Mouse (Mus musculus): ENCODE data around the gene Esp8. TPM values are rescaled to one million over a fixed set of nuclear protein-coding genes. Genes with fewer than 3 reads are reported as not detected.
"Not testable (repeated sequence)": the region's sequence is repeated elsewhere in the genome, so short reads cannot be mapped to it uniquely, and the experiment has no call there.

The Esp8 gene
- polyA plus RNA-seq (2012; rRNA removed) = not detected in 2 replicates

- WGBS = 64% methylated on average over 3 of the region's 3 CpGs
- Histone ChIP-seq H3K4me1 (ENCODE audit: control insufficient read depth, insufficient read depth, insufficient read length) (no peaks in the 10 kb centered on the region), H3K27me3 (ENCODE audit: control insufficient read depth, insufficient read depth, low read length) (no peaks in the 10 kb centered on the region), H3K4me3 (ENCODE audit: extremely low read depth, insufficient read depth, insufficient read length) (no peak within 1 kb of the TSS), H3K36me3 (ENCODE audit: control insufficient read depth, insufficient read depth, low read length) (no peaks in the 10 kb centered on the region), H3K27ac (ENCODE audit: insufficient read depth, low read length) (no peak within 1 kb of the TSS)
- no peak for DNase-seq (ENCODE audit: low read depth in 1 of 2, low spot score in 2 of 2)
- TF ChIP-seq CTCF (IDR thresholded peaks at IDR 0.05; ENCODE audit: extremely low read depth, insufficient read depth, insufficient read length, insufficient replicate concordance) (no peak), POLR2A (IDR thresholded peaks at IDR 0.05; ENCODE audit: low read depth, low read length) (no peak)
These were observed at the start of gene Esp8 for GRCm38 (mm10) chr17:40519818-40520217. Esp8 (plus strand) TSS chr17:40520022.

DNA sequence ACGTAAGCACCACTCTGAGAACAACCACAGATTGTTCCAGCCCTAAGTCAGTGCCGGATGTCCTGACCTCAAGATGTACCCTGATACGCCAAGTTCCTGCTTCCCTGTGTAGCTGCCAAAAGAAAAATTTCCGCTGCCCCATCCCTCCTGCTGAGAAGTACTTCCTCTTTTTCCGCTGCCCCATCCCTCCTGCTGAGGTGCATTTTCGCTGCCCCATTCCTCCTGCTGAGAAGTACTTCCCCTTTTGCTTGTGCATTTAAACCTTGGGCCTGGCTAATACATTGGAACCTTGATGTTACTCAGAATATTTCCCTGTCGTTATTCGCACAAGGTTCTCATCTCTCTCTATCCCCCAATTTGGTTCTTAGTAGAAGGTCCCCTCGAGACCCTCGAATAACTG, 36.3 kb upstream of the Esp8 start:
- not testable (repeated sequence) for DNase-seq (ENCODE audit: low read depth in 1 of 2, low spot score in 2 of 2); H3K27me3 ChIP-seq (ENCODE audit: control insufficient read depth, insufficient read depth, low read length); H3K4me3 ChIP-seq (ENCODE audit: extremely low read depth, insufficient read depth, insufficient read length); H3K36me3 ChIP-seq (ENCODE audit: control insufficient read depth, insufficient read depth, low read length); H3K27ac ChIP-seq (ENCODE audit: insufficient read depth, low read length); H3K4me1 ChIP-seq (ENCODE audit: control insufficient read depth, insufficient read depth, insufficient read length)
- WGBS = 88% methylated on average over 10 of the region's 10 CpGs

GRCm38 (mm10) chr17:40495468-40496185, 24.2 kb upstream of the Esp8 start:
- not testable (repeated sequence) for H3K27ac ChIP-seq (ENCODE audit: insufficient read depth, low read length); DNase-seq (ENCODE audit: low read depth in 1 of 2, low spot score in 2 of 2); H3K4me1 ChIP-seq (ENCODE audit: control insufficient read depth, insufficient read depth, insufficient read length); H3K27me3 ChIP-seq (ENCODE audit: control insufficient read depth, insufficient read depth, low read length); H3K36me3 ChIP-seq (ENCODE audit: control insufficient read depth, insufficient read depth, low read length); H3K4me3 ChIP-seq (ENCODE audit: extremely low read depth, insufficient read depth, insufficient read length)
- 87% methylated on average over 4 of the region's 4 CpGs for WGBS

DNA sequence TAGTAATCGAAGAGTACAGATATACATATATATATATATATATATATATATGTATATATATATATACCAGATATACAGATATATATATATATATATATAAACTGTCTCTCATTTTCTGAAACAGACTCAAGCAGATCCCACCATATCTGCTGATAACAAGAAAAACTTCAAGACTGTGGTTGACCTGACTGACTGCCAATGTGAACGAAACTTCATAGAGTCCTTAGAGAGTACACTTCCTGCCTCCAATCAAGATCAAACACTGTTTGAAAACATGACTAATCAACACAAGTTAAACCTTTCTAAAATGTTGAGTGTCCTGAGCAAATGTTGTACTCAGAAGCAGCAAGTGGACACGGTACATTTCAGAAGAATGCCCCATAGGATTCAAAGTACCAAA, 10.0 kb downstream of the Esp8 start:
- no peak for TF ChIP-seq CTCF (IDR thresholded peaks at IDR 0.05; ENCODE audit: extremely low read depth, insufficient read depth, insufficient read length, insufficient replicate concordance)
- TF ChIP-seq POLR2A (IDR thresholded peaks at IDR 0.05; ENCODE audit: low read depth, low read length) = no peak
- Histone ChIP-seq H3K4me1 (ENCODE audit: control insufficient read depth, insufficient read depth, insufficient read length) (no peaks in the 10 kb centered on the region), H3K27me3 (ENCODE audit: control insufficient read depth, insufficient read depth, low read length) (no peaks in the 10 kb centered on the region), H3K4me3 (ENCODE audit: extremely low read depth, insufficient read depth, insufficient read length) (no peak overlapping the region), H3K36me3 (ENCODE audit: control insufficient read depth, insufficient read depth, low read length) (no peaks in the 10 kb centered on the region), H3K27ac (ENCODE audit: insufficient read depth, low read length) (no peak overlapping the region)
- DNase-seq (ENCODE audit: low read depth in 1 of 2, low spot score in 2 of 2) = no peak
- 76% methylated on average over 3 of the region's 3 CpGs for WGBS

DNA sequence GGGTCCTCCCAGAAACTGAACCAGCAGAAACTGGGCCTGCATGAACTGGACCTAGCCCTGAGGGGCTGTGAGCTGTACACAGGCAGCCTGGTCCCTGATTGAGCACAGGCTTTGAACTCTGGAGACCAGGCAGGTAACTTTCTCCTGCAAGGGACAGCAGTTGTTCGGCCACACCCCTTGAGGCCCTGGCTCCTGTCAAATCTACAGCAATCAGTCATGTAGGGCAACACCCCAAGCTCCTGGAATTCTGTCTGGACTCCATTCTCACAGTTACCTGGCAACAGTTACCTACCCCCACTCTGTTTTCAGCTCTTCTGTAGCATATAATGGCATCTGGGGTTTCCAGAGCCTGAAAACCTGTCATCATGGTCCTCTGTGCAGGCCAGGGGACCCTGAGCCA, 11.3 kb downstream of the Esp8 start:
- H3K4me1 ChIP-seq (ENCODE audit: control insufficient read depth, insufficient read depth, insufficient read length) = no peaks in the 10 kb centered on the region
- no peak overlapping the region for H3K27ac ChIP-seq (ENCODE audit: insufficient read depth, low read length)
- 82% methylated on average over 1 of the region's 1 CpGs for WGBS
- H3K4me3 ChIP-seq (ENCODE audit: extremely low read depth, insufficient read depth, insufficient read length) = no peak overlapping the region
- DNase-seq (ENCODE audit: low read depth in 1 of 2, low spot score in 2 of 2) = no peak
- H3K36me3 ChIP-seq (ENCODE audit: control insufficient read depth, insufficient read depth, low read length) = no peaks in the 10 kb centered on the region
- no peaks in the 10 kb centered on the region for H3K27me3 ChIP-seq (ENCODE audit: control insufficient read depth, insufficient read depth, low read length)
- TF ChIP-seq CTCF (IDR thresholded peaks at IDR 0.05; ENCODE audit: extremely low read depth, insufficient read depth, insufficient read length, insufficient replicate concordance) = no peak
- no peak for TF ChIP-seq POLR2A (IDR thresholded peaks at IDR 0.05; ENCODE audit: low read depth, low read length)

GRCm38 (mm10) chr17:40547005-40547404, 27.2 kb downstream of the Esp8 start:
- not testable (repeated sequence) for H3K36me3 ChIP-seq (ENCODE audit: control insufficient read depth, insufficient read depth, low read length); DNase-seq (ENCODE audit: low read depth in 1 of 2, low spot score in 2 of 2); H3K27ac ChIP-seq (ENCODE audit: insufficient read depth, low read length); H3K4me3 ChIP-seq (ENCODE audit: extremely low read depth, insufficient read depth, insufficient read length); H3K27me3 ChIP-seq (ENCODE audit: control insufficient read depth, insufficient read depth, low read length); H3K4me1 ChIP-seq (ENCODE audit: control insufficient read depth, insufficient read depth, insufficient read length)
- 86% methylated on average over 5 of the region's 5 CpGs for WGBS

DNA sequence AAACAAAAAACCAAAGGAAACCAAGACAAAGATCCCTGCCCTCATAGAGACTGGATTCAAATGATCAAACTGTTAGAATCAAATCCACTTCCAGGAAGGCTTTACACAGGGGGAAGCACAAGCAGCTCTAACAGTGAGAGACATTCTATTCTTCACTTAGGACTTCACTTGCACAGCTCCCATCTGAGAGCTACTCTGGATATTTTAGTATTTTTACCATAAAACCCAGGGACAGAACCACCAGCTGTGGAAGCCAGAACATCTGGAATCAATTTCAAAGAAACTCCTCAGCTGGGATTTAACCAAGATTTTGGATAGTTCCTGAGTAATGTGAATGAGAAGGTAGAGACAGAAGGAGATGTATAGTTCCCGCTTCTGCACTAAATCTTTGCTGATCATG, 33.6 kb downstream of the Esp8 start:
- 88% methylated on average over 1 of the region's 1 CpGs for WGBS
- DNase-seq (ENCODE audit: low read depth in 1 of 2, low spot score in 2 of 2) = no peak

More for the DNA sequence above, 33.6 kb downstream of the Esp8 start:
- no peak for TF ChIP-seq POLR2A (IDR thresholded peaks at IDR 0.05; ENCODE audit: low read depth, low read length)
- TF ChIP-seq CTCF (IDR thresholded peaks at IDR 0.05; ENCODE audit: extremely low read depth, insufficient read depth, insufficient read length, insufficient replicate concordance) = no peak
- Histone ChIP-seq H3K27ac (ENCODE audit: insufficient read depth, low read length) (no peak overlapping the region), H3K27me3 (ENCODE audit: control insufficient read depth, insufficient read depth, low read length) (no peaks in the 10 kb centered on the region), H3K4me3 (ENCODE audit: extremely low read depth, insufficient read depth, insufficient read length) (no peak overlapping the region), H3K36me3 (ENCODE audit: control insufficient read depth, insufficient read depth, low read length) (no peaks in the 10 kb centered on the region), H3K4me1 (ENCODE audit: control insufficient read depth, insufficient read depth, insufficient read length) (no peaks in the 10 kb centered on the region)

Data from spleen, adult 2 months (tissue).